Mouse (Mus musculus): ENCODE data around the gene Ebf1. TPM values are rescaled to one million over a fixed set of nuclear protein-coding genes. Genes with fewer than 3 reads are reported as not detected.

Gene Ebf1
- total RNA-seq, 4 experiments from 2014 or later = 2.8 to 5.3 (median 3.4) TPM

- DNase-seq (ENCODE audit: low spot score in 2 of 2) = no peak
These were observed 391.6 kb downstream of the Ebf1 start for GRCm38 (mm10) chr11:45008760-45009159.

GRCm38 (mm10) chr11:45012081-45012480 lies 395.0 kb downstream of the Ebf1 start:
- DNase-seq (ENCODE audit: low spot score in 2 of 2) = no peak

- no peak for DNase-seq (ENCODE audit: low spot score in 2 of 2)
These were observed 400.4 kb downstream of the Ebf1 start for GRCm38 (mm10) chr11:45017493-45017892.

GRCm38 (mm10) chr11:45026012-45026411 lies 408.9 kb downstream of the Ebf1 start:
- no peak for DNase-seq (ENCODE audit: low spot score in 2 of 2)

GRCm38 (mm10) chr11:45026674-45027073 lies 409.6 kb downstream of the Ebf1 start:
- no peak for DNase-seq (ENCODE audit: low spot score in 2 of 2)

GRCm38 (mm10) chr11:45027076-45027475 lies 410.0 kb downstream of the Ebf1 start:
- DNase-seq (ENCODE audit: low spot score in 2 of 2) = no peak

GRCm38 (mm10) chr11:45055744-45056610 lies 438.9 kb downstream of the Ebf1 start:
- no peak for DNase-seq (ENCODE audit: low spot score in 2 of 2)

Other genes starting within 250 kb of the Ebf1 start
- gene Il12b, start 217.3 kb upstream of the Ebf1 start, total RNA-seq (2022) = not detected
- gene Ublcp1, start 146.8 kb upstream of the Ebf1 start, total RNA-seq (2022) = 10 to 100 TPM; 47.9 to 53.0 (median 48.9) TPM
- gene Rnf145, start 98.4 kb upstream of the Ebf1 start, total RNA-seq (2022) = 100 to 1,000 TPM in 1 of 4 experiments, 10 to 100 TPM in 3; 77.6 to 108 (median 86.9) TPM